Mouse (Mus musculus) G1E-ER4 (cell line): ENCODE results near the gene Dicer1. TPM values are rescaled to one million over a fixed set of nuclear protein-coding genes. Genes with fewer than 3 reads are reported as not detected.

Experiments
- GATA1 ChIP-seq: IDR thresholded peaks from one replicate; pipeline ENCODE4 v1.8.0; 2012; ENCODE audit warnings: low read length, inconsistent platforms
- polyA plus RNA-seq: library from polyadenylated mRNA; stranded (reverse); fragments of >175 nt; gene quantifications from 2 replicates; pipeline ENCODE4 v1.2.3, GENCODE M21; 2012

Dicer1 gene
- polyA plus RNA-seq, 1 experiment = 5.9 TPM

- TF ChIP-seq GATA1 = no peak
Observed at GRCm38 (mm10) chr12:104751331-104751813, 380 bp downstream of the Dicer1 start.

DNA sequence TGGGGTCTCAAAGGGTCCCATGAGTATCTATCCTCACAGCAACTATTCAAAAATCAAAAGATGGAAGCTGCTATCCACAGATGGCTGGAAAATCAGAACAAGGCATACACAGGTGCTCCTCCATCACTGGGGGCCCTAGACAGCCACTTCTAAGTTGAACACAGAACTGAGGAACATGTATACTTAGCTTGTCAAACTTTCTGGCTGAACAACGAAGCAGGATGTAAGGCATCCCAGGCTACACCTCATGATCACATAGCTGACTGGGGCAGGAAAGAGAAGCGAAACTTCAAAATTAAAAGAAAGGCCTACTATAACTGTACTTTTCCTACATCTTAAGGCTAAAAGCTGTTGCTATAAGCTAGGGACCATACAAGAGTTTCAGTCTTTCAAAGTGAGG, 2.8 kb downstream of the Dicer1 start:
- no peak for TF ChIP-seq GATA1

GRCm38 (mm10) chr12:104747252-104747651, 4.5 kb downstream of the Dicer1 start:
- no peak for TF ChIP-seq GATA1

DNA sequence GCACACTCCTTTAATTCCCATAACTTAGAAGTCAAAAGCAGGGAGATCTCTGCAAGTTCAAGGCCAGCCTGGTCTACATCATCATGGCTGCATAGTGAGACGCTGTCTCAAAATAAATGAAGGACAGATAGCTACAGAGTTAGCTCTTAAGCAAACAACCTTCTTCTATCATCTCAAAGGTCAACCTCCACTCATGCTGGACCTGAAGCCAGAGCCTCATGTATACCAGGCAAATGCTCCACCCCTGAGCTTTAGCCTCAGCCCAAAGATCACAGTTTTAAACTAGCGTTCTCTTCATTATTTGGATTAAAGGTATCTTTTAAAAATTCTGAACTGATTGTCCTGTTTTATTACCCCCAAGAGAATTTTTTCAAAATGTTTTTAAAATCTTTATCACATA, 5.2 kb downstream of the Dicer1 start:
- TF ChIP-seq GATA1 = no peak

GRCm38 (mm10) chr12:104743687-104744086, 8.1 kb downstream of the Dicer1 start:
- TF ChIP-seq GATA1 = no peak

DNA sequence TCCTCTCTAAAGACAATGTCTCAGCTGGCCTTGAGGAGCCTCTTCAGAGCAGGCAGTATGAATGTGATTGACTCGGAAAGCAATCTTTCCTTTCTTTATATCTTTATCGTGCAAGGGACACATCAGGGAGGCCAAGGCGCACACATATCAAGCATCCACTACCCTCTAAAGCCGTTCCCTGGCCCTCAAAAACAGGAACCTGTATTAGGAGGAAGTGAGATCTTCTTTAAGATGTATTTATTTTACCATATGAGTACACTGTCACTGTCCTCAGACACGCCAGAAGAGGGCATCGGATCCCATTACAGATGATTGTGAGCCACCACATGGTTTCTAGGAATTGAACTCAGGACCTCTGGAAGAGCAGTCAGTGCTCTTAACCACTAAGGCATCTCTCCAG, 9.5 kb downstream of the Dicer1 start:
- no peak for TF ChIP-seq GATA1

DNA sequence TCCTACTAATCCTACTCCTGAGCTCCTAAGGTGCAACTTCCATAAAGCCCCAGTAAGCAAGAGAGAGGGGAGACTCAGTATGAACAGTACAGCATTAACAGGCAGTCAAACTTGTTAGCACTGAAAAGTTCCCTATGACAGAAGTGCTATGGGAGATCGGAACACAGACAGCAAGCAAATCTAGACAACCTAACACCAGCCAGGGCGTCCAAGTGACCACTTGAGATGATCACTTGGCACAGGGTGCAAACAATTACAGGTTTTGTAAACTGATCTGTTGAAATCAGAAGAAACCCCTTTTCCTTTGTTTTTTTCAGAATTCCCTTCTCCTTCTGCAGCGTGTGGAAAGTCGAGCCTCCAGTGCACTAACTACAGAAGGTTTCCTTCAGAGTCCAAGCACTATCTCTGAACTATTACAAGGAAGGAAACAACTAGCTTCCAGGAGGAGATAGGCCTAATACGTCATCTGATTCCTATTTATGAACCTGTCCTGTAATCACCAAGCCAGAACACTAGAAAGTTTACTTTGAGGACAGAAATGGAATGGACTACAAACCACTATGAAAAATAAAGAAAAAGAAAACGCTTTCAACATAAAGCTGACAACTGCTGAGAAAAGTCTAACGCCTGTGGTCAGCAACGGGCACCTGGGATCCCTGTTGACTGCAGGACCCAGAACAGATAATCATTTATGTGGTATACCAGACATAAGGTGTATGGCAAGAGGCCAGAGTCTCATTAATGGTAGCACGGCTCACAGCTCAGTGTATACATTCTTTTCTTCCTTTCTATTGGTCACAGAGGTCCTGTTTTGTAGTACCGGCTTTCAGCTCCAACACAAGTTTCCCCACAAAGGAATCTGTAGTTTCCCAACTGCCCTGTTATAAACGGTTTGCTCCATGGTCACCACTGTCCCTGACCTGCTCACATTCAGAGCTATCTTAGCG, 10.6 kb downstream of the Dicer1 start:
- no peak for TF ChIP-seq GATA1

GRCm38 (mm10) chr12:104738931-104739330, 12.8 kb downstream of the Dicer1 start:
- TF ChIP-seq GATA1 = no peak

DNA sequence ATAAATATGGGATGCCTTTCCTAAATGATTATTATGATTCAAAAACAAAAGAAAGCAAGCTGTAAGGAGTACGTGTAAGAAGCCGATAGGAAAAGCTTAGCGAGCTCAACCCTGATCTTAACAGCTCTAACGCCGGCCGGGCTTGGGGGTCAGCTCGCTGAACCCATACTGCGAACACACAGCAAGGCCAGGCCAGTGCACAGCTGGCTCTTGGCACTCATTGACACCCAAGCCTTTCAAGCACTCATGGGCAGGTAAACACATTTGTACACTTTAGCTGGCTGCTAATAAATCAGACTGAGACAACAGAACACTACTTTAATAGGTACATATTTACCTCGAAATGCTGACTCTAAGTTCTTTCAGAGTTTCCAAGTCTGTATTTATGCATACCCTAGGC, 13.3 kb downstream of the Dicer1 start:
- TF ChIP-seq GATA1 = no peak

GRCm38 (mm10) chr12:104737666-104738065, 14.1 kb downstream of the Dicer1 start:
- TF ChIP-seq GATA1 = no peak

DNA sequence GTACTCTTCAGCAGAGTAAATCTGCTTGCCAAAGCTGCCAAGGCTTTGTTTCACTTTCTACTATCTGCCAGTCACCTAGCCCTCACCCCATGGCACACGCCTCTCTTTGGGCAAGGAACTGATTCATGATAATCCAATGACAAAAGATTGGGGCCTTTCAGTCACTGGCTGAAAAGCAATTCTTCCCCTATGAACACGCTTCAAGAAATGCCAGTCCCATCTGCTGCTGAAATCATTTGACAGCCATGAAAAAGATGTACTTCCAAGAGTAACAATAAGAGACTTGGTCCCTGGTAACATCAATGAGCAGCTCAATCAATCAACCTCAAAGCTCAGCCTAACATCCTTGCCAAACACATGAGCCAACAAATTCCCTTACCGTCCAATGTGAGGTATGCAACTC, 15.8 kb downstream of the Dicer1 start:
- no peak for TF ChIP-seq GATA1

- TF ChIP-seq GATA1 = no peak
Observed at GRCm38 (mm10) chr12:104733165-104733564, 18.6 kb downstream of the Dicer1 start.

DNA sequence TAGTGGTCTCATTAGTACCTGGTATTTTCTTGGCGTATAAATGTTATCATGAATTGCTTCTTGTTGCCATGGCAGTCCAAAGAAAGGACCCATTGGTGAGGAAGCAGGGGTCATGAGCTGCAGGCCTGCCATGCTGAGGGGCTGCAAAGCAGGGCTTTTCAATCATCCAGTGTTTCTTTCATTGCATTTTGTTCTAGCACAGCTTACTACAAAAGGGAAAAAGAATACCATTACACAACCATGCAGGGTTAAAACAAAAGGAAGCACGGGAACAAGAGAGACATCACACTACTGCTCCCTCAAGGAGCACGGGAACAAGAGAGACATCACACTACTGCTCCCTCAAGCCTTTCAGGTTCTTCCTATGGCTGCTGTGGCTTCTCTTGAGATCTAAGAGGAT, 20.0 kb downstream of the Dicer1 start:
- TF ChIP-seq GATA1 = no peak

DNA sequence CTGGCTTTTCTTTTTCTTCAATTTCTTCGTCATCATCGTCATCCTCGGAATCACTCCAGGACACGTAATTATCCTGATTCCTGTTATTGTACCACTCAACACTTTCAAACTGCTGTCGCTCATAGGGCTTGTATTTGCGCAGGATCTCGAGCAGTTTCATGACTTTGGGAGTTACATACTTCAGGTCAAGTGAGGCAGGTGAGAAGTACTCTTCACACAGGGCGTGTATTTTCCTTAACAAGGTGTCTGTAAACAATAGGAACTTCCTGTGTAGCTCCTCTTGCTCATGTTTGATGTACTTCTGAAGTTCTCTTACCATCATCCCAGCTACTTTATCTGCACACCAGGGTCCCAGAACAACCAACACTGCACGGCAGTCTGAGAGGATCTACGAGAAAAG, 29.7 kb downstream of the Dicer1 start:
- no peak for TF ChIP-seq GATA1

DNA sequence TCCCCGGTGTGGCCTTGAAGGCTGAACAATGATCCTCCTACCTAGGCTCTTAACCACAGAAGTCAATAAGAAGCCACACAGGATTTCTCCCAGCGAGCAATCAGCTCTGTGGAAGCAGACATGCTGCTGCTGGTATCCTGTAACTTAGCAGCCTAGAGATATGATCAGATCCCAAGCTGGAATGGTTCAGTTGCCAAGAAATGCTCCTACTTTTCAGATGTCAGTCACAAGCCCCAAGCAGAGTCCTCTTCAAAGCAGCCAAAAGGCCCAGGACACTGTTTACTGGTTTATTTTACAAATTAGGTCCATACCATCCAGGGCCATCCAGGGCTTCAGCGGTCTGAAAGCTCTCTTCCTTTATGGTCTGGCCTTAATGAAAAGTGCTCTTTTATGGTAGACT, 30.7 kb downstream of the Dicer1 start:
- TF ChIP-seq GATA1 = no peak

- TF ChIP-seq GATA1 = no peak
Observed at GRCm38 (mm10) chr12:104718956-104719355, 32.8 kb downstream of the Dicer1 start.

GRCm38 (mm10) chr12:104716409-104716808, 35.3 kb downstream of the Dicer1 start:
- TF ChIP-seq GATA1 = no peak
